Mouse (Mus musculus) right cerebral cortex, postnatal 14 days (tissue): Measurements from ENCODE around the gene Pim1.

Experiments used
- DNase-seq: peaks from one replicate; pipeline ENCODE4 v3.0.0; 2022

Pim1 gene

DNA sequence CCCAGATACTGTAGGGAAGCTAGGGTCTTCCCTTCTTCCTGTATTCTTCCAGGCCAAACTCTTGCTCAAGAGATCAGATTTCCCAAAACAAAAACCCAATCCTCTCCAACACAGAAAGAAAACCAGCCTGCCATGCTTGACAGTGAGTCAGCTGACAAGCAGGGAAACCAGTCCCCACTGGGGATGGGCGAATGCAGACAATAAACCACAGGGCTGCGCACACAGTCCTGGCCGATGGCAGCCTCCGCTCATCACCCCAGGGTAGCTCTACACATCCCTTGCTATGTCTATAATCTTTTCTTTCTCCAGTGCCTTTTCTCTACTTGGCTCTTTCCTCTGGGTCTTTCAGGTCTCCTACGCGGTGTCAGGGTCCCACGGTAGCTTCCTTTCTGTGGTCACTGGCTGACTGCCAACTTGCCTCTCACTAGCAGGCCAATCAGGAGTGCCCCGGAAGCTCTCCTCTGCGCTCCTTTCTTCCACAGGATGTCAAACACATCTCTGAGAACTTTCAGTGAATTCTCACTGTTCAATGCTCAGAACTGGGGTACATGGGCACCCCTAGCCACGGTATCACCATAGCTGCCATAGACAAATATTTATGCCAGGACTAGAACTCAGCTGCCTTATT is 41.3 kb downstream of the Pim1 start:
- DNase-seq: no peak

DNA sequence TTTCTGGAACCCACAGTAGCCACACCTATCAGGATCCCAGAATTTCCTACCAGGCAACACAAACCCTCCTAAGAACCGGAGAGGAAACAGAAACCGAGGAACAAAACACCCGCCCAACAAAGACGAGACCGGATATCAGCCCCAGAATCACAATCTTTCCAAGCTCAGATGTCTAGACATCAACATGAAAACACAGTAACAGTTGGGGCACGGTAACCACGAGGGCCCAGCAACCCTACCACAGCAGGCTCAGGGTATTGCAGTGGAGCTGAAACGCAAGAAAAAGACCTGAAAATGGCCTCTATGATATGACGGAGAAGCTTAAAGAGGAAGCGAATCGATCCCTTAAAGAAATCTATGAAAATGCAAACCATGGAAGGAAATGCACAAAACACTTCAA is 43.3 kb downstream of the Pim1 start:
- DNase-seq: no peak

DNA sequence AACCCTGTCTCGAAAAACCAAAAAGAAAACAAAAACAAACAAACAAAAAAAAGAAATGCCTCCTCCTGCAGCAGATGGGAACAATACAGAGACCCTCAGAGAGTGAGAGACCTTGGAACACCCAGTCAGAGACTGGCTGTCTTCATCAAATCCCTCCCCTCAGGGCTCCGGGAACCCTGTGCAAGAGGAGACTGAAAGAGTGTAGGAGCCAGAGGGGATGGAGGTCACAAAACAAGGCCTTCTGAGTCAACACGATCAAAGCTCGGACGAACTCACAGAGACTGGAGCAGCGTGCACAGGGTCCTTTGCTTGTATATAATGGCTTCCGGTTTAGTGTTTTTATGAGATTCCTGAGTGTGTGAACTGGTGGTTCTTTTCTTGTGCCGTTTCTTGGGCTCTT is 49.9 kb downstream of the Pim1 start:
- no peak for DNase-seq

DNA sequence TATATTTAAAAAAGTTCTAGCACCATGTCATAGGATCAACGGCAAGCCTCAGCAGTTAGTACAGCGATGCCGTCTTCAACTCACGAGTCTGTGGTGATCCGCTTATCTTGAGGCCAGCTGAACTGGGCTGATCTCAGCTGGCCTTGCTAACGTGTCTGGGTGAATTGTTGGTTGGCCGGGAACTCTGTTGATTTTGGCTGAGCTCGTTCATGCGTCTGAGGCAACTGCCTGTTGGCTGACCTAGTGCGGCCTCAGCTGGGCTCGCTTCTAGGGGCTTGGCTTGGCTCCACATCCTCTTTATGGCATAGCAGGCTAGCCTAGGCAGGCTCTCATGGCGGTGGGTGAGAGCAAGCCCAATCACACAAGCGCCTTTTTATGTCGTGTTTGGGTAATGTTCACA is 50.9 kb downstream of the Pim1 start:
- DNase-seq: no peak

DNA sequence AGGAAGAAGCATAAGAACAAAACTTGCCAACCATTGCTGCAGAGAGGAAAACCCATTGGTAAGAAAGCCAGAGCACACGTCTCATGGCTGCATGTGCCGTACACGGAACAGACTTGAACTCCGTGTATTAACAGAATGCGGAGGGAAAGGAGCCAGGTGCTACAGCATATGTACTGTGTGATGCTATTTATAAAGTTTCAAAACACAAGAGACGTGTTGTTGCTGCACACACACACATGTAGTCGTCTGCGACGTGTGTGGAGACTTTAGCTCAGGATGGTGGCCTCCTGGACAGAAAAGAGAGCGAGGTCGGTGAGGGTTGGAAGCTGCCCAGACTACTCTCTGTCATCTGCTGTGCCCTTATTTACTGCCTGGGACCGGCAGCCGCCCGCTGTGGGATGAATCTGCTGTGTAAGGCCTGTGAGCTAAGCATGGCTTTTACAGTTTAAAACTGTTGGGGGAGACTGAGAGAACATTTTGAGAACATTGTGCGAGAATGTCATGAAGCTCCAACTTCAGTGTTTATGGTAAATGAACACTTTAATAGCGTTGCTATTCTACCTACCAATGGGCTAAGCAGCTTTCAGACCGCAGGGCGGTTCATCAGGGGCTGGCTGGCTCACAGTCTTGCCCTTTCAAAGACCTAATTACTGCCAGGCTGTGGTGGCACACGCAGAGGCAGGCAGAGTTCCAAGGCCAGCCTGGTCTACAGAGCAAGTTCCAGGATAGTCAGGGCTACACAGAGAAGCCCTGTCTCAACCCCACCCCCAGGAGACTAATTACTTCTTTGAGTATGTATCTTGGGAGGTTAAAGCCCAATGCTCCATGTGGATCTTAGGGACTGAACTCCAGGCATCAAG is 52.5 kb downstream of the Pim1 start:
- DNase-seq: no peak

DNA sequence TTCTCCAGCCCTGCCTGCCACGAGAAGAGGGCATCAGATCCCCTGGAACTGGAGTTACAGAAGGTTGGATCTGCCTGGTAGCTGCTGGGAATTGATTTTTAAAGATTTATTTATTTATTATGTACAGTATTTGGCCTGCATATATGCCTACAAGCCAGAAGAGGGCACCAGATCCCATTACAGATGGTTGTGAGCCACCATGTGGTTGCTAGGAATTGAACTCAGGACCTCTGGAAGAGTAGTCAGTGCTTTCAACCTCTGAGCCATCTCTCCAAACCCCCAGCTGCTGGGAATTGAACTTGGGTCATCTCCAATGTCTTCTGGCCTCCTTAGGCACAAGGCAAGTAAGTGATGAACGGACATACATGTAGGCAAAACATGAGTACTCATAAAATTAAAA is 53.5 kb downstream of the Pim1 start:
- DNase-seq: no peak

DNA sequence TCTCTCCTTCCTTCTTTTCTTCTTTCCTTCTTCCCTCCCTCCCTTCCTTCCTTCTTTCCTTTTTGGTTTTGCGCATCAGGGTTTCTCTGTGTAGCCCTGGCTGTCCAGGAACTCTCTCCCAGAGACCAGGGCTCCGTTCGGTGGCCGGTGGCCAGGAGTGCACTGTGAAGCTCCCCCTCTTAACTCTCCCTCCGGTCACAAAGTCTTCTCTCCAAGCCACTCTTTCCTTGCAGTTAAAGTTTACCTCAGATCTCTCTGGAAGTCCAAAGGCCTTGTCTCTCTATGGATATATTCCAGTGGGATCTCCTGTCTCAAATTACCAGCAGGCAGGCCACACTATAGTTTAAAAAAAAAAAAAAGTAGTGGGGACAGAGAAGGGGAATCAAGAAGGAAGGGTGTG is 54.7 kb downstream of the Pim1 start:
- DNase-seq: no peak
